Comparison of ENCODE assay signal across 8 mouse cellular contexts in the genomic region with DNA sequence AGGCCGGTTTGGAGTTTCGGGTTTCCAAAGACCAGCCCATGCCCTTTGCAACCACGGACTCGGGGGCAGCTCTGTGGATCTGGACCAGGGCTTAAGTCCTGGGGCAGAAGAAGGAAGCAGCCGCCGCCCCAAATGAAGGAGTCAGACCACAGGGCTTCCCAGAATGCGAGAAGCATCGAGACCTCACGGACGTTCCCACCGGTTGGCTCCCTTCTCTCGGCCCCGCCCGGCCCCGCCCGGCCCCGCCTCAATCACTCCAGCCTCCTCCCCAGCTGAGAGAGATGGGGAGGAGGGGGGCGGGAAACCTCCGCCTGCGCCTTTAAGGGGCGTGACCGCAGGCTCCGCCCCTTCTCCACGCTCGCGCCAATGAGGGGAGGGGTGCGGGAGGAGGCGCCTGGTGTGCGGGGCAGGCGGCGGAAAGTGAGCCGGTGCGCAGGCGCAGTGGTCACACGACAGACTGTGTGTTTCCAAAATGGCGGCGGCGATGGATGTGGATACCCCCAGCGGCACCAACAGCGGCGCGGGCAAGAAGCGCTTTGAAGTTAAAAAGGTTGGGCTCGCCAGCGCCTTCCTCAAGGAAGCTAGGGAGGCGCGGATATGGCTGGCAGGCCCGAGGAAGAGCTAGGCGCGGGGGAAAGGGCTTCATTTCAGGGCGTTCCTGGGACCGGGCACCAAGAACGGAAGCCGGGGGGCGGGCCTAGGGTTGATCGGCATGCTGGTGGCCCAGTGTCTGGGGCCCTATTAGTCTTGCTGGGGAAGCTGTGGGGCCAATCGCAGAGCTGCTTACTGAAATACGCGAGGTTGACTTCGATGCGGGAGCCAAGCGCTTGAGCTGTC. TPM values are rescaled to one million over a fixed set of nuclear protein-coding genes. Genes with fewer than 3 reads are reported as not detected.
A peak's percentile ranks its signal among the peaks of the same experiment; 100 is the strongest.
DNase-seq lines count a peak whose midpoint lies in the region; ATAC-seq and TF ChIP-seq lines count a peak whose summit lies in the region.

A gene (plus strand): TSS at position 396 of the 837 bp plus-strand sequence.

- peaks cover 22% of the 10 kb centered on the region for H3K4me1 ChIP-seq in hindbrain, embryonic 10.5 days (replicated peaks)
- no peaks in the 10 kb centered on the region for H3K4me1 ChIP-seq in lung, postnatal 0 days (ENCODE audit: insufficient read depth, low read depth, low read length)

- ATAC-seq in frontal cortex, adult (ENCODE audit: low TSS enrichment) = peak; percentile 97
- ATAC-seq in lung, postnatal 0 days = peak; percentile 97

- H3K9me3 ChIP-seq in hindbrain, embryonic 10.5 days = peaks cover 11% of the 10 kb centered on the region; the same call in 1 of the 2 replicates
- no peaks in the 10 kb centered on the region; the same call in 1 of the 2 replicates for H3K9me3 ChIP-seq in lung, postnatal 0 days (ENCODE audit: low read length)

- H3K4me3 ChIP-seq in hindbrain, embryonic 10.5 days = peak within 1 kb of the TSS; percentile 76
- peak within 1 kb of the TSS; percentile 66 for H3K4me3 ChIP-seq in lung, postnatal 0 days (ENCODE audit: low read depth, low read length)

- peaks cover 31% of the 10 kb centered on the region for H3K36me3 ChIP-seq in hindbrain, embryonic 10.5 days
- H3K36me3 ChIP-seq in lung, postnatal 0 days (ENCODE audit: insufficient read depth, low read length) = peaks cover 10% of the 10 kb centered on the region; the same call in 1 of the 2 replicates

- WGBS in hindbrain, embryonic 10.5 days = 1% methylated on average over 62 of the region's 62 CpGs
- WGBS in lung, postnatal 0 days = under 1% methylated on average over 54 of the region's 62 CpGs

- peak within 1 kb of the TSS; percentile 72 for H3K4me2 ChIP-seq in lung, postnatal 0 days (replicated peaks; ENCODE audit: low read depth, low read length)

- no peaks in the 10 kb centered on the region for H3K27me3 ChIP-seq in hindbrain, embryonic 10.5 days (ENCODE audit: insufficient read depth, poor library complexity, severe bottlenecking)
- no peaks in the 10 kb centered on the region for H3K27me3 ChIP-seq in lung, postnatal 0 days (replicated peaks; ENCODE audit: insufficient read depth, low read length)

- no peak; the same call in 1 of the 2 replicates for TF ChIP-seq EP300 in lung, postnatal 0 days (IDR thresholded peaks at IDR 0.05)

- H3K9ac ChIP-seq in lung, postnatal 0 days (replicated peaks; ENCODE audit: low read depth) = peak within 1 kb of the TSS; percentile 72

- peak within 1 kb of the TSS; percentile 95 for H3K27ac ChIP-seq in hindbrain, embryonic 10.5 days
- H3K27ac ChIP-seq in lung, postnatal 0 days (ENCODE audit: low read length) = peak within 1 kb of the TSS; percentile 93

- peak; percentile 93 for DNase-seq in MEL-GATA-1-ER (ENCODE audit: extremely low read depth, low read depth)
- peak; percentile 99 for DNase-seq in cerebellum, adult 8-10 months
- DNase-seq in hindbrain, embryonic 10.5 days (ENCODE audit: low spot score) = peak; percentile 99
- peak; percentile 99 for DNase-seq in layer of hippocampus, adult 9-11 months
- DNase-seq in lung, postnatal 0 days (ENCODE audit: low spot score) = peak; percentile 99
- DNase-seq in ovary, postnatal 14 days (ENCODE audit: low spot score) = peak; percentile 98
- DNase-seq in thymus, postnatal 14 days = peak; percentile 100

- TF ChIP-seq CTCF in lung, postnatal 0 days (IDR thresholded peaks at IDR 0.05) = no peak

RNA-seq across cellular contexts. Expression of the gene that starts here (rescaled TPM):
- 622 and 639 TPM in 2 replicates for polyA plus RNA-seq in hindbrain, embryonic 10.5 days (2016; fragmentation: Nextera tagmentation; extraction: Ambion mirVana)
- 419 and 465 TPM in 2 replicates for polyA plus RNA-seq in lung, postnatal 0 days (2015; fragmentation: Nextera tagmentation; extraction: Ambion mirVana)

Comparison
In these comparisons a context has a peak if more than half of its experiments do, and no peak if none do; other contexts are left out.
1. Peak in every context shown above with its lines: DNase-seq, ATAC-seq, H3K4me3 ChIP-seq and H3K27ac ChIP-seq.